Mouse (Mus musculus) heart, embryonic 13.5 days (tissue): ENCODE data around the gene Gpr88. TPM values are rescaled to one million over a fixed set of nuclear protein-coding genes. Genes with fewer than 3 reads are reported as not detected.

ENCODE experiments used
- polyA plus RNA-seq: library from polyadenylated mRNA; unstranded; fragments of >200 nt; fragmentation: Nextera tagmentation; extraction: Ambion mirVana; gene quantifications from 2 replicates; pipeline ENCODE4 v1.2.1, GENCODE M21; 2015

The Gpr88 gene
- polyA plus RNA-seq, 1 experiment from 2014 or later: 0.39 TPM

Other genes with a start within 250 kb of the Gpr88 start
- 17.4 and 19.8 TPM in 2 replicates for gene Slc30a7, start 246.1 kb downstream of the Gpr88 start, polyA plus RNA-seq
- 18.8 and 19.5 TPM in 2 replicates for gene Extl2, start 246.0 kb downstream of the Gpr88 start, polyA plus RNA-seq
- 56.4 and 67.5 TPM in 2 replicates for gene Vcam1, start 123.8 kb downstream of the Gpr88 start, polyA plus RNA-seq
- 3.6 and 3.9 TPM in 2 replicates for gene Cdc14a, start 170.5 kb upstream of the Gpr88 start, polyA plus RNA-seq